In the genomic region with DNA sequence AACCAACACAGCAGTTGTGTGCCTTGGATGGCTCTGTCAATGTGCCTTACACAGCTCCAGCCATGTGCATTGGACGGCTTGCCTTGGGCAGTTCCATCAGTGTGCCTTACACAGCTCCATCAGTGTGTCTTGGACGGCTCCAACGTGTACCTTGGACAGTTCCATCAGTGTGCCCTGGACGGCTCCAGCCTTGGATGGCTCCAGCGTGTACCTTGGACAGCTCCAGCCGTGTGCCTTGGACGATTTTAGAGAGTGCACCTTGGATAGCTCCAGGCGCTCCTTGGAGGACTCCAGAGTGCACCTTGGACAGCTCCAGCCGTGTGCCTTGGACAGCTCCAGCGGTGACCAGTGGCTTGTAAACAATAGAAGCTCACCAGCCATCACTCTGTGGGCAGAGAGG, we compare ENCODE assay signal across 8 mouse cellular contexts.
A peak's percentile ranks its signal among the peaks of the same experiment; 100 is the strongest.
DNase-seq lines count a peak whose midpoint lies in the region; ATAC-seq and TF ChIP-seq lines count a peak whose summit lies in the region.
"Had no signal": no experiment of that assay in that cellular context is flagged by ENCODE, and none has a peak within 500 bp of the region (broad histone marks: within the 10 kb centered on the region; RNA-seq: fewer than 3 reads in every experiment).

No protein-coding gene starts in this region.

- H3K4me3 ChIP-seq in ES-E14 (ENCODE audit: insufficient read depth in 1 of 2, low read depth in 1 of 2, low read length in 2 of 2, poor library complexity in 1 of 2, severe bottlenecking in 1 of 2) = no peak overlapping the region
- H3K4me3 ChIP-seq in midbrain, postnatal 0 days (ENCODE audit: low read depth, low read length) = no peak overlapping the region
- H3K4me3 ChIP-seq: erythroblast, embryonic 14.5 days had no signal

- in situ Hi-C loops in ES-E14 (cut with MboI; ENCODE audit: low sequenced_read_pairs in 2 of 2, unreplicated experiment in 2 of 2) = no loop called here

- no peak overlapping the region for H3K9ac ChIP-seq in ES-E14 (ENCODE audit: insufficient read depth, low read depth, low read length, poor library complexity, severe bottlenecking)
- H3K9ac ChIP-seq in midbrain, postnatal 0 days (replicated peaks; ENCODE audit: low read length, poor library complexity, severe bottlenecking) = no peak overlapping the region

- no peak for ATAC-seq in midbrain, postnatal 0 days (ENCODE audit: low FRiP score)
- ATAC-seq in erythroblast, adult 5-6 weeks (replicated peaks; ENCODE audit: low FRiP score, poor library complexity, severe bottlenecking) = no peak

- no peaks in the 10 kb centered on the region for H3K36me3 ChIP-seq in ES-E14 (ENCODE audit: control insufficient read depth, insufficient read depth, low read length, poor library complexity, severe bottlenecking)
- H3K36me3 ChIP-seq in midbrain, postnatal 0 days (ENCODE audit: insufficient read depth, low read length) = no peaks in the 10 kb centered on the region

- H3K4me1 ChIP-seq in ES-E14 (ENCODE audit: control insufficient read depth in 2 of 2, insufficient read depth in 2 of 2, low read length in 2 of 2, poor library complexity in 1 of 2) = no peaks in the 10 kb centered on the region
- H3K4me1 ChIP-seq in midbrain, postnatal 0 days (ENCODE audit: insufficient read depth, low read length) = no peaks in the 10 kb centered on the region

- TF ChIP-seq CTCF in midbrain, postnatal 0 days (IDR thresholded peaks at IDR 0.05) = no peak

- H3K4me2 ChIP-seq in midbrain, postnatal 0 days (ENCODE audit: low read depth, low read length, poor library complexity, severe bottlenecking) = no peak overlapping the region

- H3K9me3 ChIP-seq in ES-E14 (ENCODE audit: control insufficient read depth, insufficient read depth, low read depth, low read length) = no peaks in the 10 kb centered on the region
- H3K9me3 ChIP-seq in midbrain, postnatal 0 days (ENCODE audit: low read length) = no peaks in the 10 kb centered on the region

- 21% methylated on average over 10 of the region's 10 CpGs for WGBS in midbrain, postnatal 0 days

- DNase-seq in ES-E14 (ENCODE audit: low read depth, low spot score) (peak; percentile 95), R1 (ENCODE audit: low read depth, low spot score) (peak; percentile 96)
- peak; percentile 96 for DNase-seq in forelimb bud, embryonic 11.5 days (ENCODE audit: low read depth, low spot score)
- DNase-seq in kidney, postnatal 25 days = peak; percentile 66 to 75
- peak; percentile 50 for DNase-seq in midbrain, postnatal 0 days (ENCODE audit: low spot score)
- no peak for DNase-seq in right cerebral cortex, postnatal 14 days

- H3K27me3 ChIP-seq in midbrain, postnatal 0 days (ENCODE audit: insufficient read depth, low read length) = no peaks in the 10 kb centered on the region

- no peak overlapping the region for H3K27ac ChIP-seq in ES-E14 (ENCODE audit: insufficient read depth, low read depth, low read length, poor library complexity, severe bottlenecking)
- no peak overlapping the region for H3K27ac ChIP-seq in midbrain, postnatal 0 days (ENCODE audit: low read depth, low read length)

TF ChIP-seq in ES-E14, 5 proteins besides CTCF, POLR2A, EP300 and RAD21:
- TF ChIP-seq MAFK (IDR thresholded peaks at IDR 0.05; ENCODE audit: insufficient read depth, low read depth, low read length) (no peak), ZNF384 (IDR thresholded peaks at IDR 0.05; ENCODE audit: low read depth, low read length) (no peak), HCFC1 (IDR thresholded peaks at IDR 0.05; ENCODE audit: borderline replicate concordance, insufficient read depth, low read length) (no peak; the same call in 1 of the 2 replicates), CHD2 (IDR thresholded peaks at IDR 0.05; ENCODE audit: low read depth, low read length) (no peak), ZC3H11A (IDR thresholded peaks at IDR 0.05; ENCODE audit: borderline replicate concordance, low read depth, low read length) (no peak)
